Mouse (Mus musculus): ENCODE data around the gene Cep170b. TPM values are rescaled to one million over a fixed set of nuclear protein-coding genes. Genes with fewer than 3 reads are reported as not detected.

The Cep170b gene
- polyA plus RNA-seq (2014; fragmentation: Nextera tagmentation; extraction: Ambion mirVana): 15.9 and 18.3 TPM in 2 replicates

DNA sequence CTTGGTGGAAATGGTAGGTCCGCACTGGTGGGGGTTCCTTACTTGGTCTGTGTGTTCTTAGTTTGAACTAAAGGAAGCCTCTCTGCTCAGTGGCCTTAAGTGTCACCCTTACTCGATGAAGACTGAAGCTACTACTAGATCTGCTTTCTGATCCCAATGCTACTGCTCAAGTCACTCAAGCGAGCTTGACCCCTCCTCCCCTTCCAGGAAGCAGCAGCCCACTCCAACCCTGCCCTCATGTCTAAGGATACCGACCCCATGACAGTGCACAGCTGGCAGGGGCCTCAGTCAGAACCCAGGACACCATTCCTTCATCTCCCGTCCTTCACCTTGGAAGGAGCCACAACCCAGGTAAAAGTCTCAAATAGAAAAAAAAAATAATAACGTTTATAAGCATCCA lies at the start of gene Cep170b:
TSS of gene Cep170b (plus strand) at position 240 of the 400 bp plus-strand sequence.
- Histone ChIP-seq H3K9me3 (ENCODE audit: control insufficient read depth, low read length) (no peaks in the 10 kb centered on the region), H3K4me3 (ENCODE audit: low read depth, low read length) (peak within 1 kb of the TSS; percentile 71), H3K27ac (ENCODE audit: low read depth) (peak within 1 kb of the TSS; percentile 73), H3K9ac (ENCODE audit: low read length) (peak within 1 kb of the TSS; percentile 74), H3K27me3 (replicated peaks; ENCODE audit: control insufficient read depth, insufficient read depth, low read length) (0 out of 2 replicates have a peak, but pooled peaks cover 6% of the 10 kb centered on the region), H3K4me1 (replicated peaks; ENCODE audit: control insufficient read depth, insufficient read depth, low read length) (peaks cover 10% of the 10 kb centered on the region; the same call in 1 of the 2 replicates), H3K4me2 (ENCODE audit: low read length) (peak within 1 kb of the TSS; percentile 91), H3K36me3 (ENCODE audit: control insufficient read depth, insufficient read depth, low read length) (peaks cover 5% of the 10 kb centered on the region; the same call in 1 of the 2 replicates)
- no peak for DNase-seq (ENCODE audit: low spot score)
- WGBS: 60% methylated on average over 6 of the region's 6 CpGs
- no peak for ATAC-seq (replicated peaks; ENCODE audit: low FRiP score, low TSS enrichment, low read depth)

DNA sequence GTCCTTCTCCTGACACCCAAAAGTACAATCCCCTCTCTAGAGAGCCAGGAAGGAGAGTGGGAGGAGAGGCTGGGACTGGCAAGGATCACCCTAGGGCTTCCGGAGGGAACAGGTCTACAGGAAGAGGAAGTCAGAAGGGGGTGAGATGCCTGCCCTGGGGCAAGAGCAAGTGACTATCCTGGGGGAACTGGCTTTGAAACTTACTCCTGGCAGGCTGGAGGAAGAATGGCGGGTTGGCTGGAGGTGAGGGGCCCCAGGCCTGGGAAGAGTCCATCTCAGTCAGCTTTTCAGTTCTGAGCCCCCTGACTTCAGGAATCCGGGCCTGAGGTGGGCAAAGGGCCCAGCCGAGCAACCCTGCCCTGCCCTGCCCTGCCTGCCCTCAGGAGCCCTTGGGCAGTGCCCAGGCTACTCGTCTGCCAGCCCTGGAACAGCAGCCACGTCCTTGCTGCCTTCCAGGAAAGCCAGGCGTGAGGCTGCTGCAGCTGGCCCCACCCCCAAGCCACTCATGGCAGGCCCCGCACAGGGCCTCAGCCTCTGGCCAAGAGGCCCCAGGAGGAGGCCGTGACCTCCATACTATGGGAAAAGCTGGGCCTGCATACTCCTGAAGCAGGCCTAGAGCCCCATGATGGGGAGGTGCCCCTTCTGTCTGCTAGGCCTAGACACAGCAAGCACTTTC lies 49.4 kb upstream of the Cep170b start:
- Histone ChIP-seq H3K36me3 (ENCODE audit: control insufficient read depth, insufficient read depth, low read length) (peaks cover 58% of the 10 kb centered on the region), H3K27ac (ENCODE audit: low read depth) (peak overlapping the region; percentile 43; the same call in 1 of the 2 replicates), H3K4me2 (ENCODE audit: low read length) (peak overlapping the region; percentile 93), H3K4me1 (replicated peaks; ENCODE audit: control insufficient read depth, insufficient read depth, low read length) (peaks cover 38% of the 10 kb centered on the region), H3K9me3 (ENCODE audit: control insufficient read depth, low read length) (no peaks in the 10 kb centered on the region), H3K27me3 (replicated peaks; ENCODE audit: control insufficient read depth, insufficient read depth, low read length) (no peaks in the 10 kb centered on the region), H3K4me3 (ENCODE audit: low read depth, low read length) (no peak overlapping the region), H3K9ac (ENCODE audit: low read length) (peak overlapping the region; percentile 22)
- ATAC-seq (replicated peaks; ENCODE audit: low FRiP score, low TSS enrichment, low read depth) (no peak), DNase-seq (ENCODE audit: low spot score) (no peak)
- WGBS: 42% methylated on average over 9 of the region's 9 CpGs

DNA sequence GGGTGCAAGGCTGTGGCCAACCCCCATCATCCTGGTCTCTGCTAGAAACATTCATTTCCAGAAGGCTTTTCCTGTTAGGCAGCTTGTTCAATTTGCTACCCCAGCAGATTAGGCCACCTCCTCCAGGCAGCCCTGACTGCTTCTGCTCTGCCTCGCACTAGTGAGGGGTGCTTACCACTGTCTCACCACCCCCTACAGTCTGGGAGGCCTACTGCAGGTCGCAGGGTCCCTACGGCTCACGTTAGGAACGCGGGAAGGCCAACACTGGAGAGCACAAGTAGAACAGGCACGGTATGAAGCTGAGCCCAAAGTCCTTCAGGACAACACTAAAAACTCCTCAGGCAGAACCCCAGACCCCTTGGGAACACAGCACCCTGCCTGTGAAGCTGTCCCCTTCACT lies 48.4 kb upstream of the Cep170b start:
- no peaks in the 10 kb centered on the region for H3K27me3 ChIP-seq (replicated peaks; ENCODE audit: control insufficient read depth, insufficient read depth, low read length)
- no peaks in the 10 kb centered on the region for H3K9me3 ChIP-seq (ENCODE audit: control insufficient read depth, low read length)
- ATAC-seq (replicated peaks; ENCODE audit: low FRiP score, low TSS enrichment, low read depth) (no peak), DNase-seq (ENCODE audit: low spot score) (no peak)
- peak overlapping the region; percentile 93 for H3K4me2 ChIP-seq (ENCODE audit: low read length)
- no peak overlapping the region for H3K4me3 ChIP-seq (ENCODE audit: low read depth, low read length)
- H3K36me3 ChIP-seq (ENCODE audit: control insufficient read depth, insufficient read depth, low read length): peaks cover 49% of the 10 kb centered on the region
- H3K9ac ChIP-seq (ENCODE audit: low read length): peak overlapping the region; percentile 97
- H3K4me1 ChIP-seq (replicated peaks; ENCODE audit: control insufficient read depth, insufficient read depth, low read length): peaks cover 36% of the 10 kb centered on the region
- no peak overlapping the region; the same call in 1 of the 2 replicates for H3K27ac ChIP-seq (ENCODE audit: low read depth)
- WGBS: 79% methylated on average over 7 of the region's 7 CpGs

DNA sequence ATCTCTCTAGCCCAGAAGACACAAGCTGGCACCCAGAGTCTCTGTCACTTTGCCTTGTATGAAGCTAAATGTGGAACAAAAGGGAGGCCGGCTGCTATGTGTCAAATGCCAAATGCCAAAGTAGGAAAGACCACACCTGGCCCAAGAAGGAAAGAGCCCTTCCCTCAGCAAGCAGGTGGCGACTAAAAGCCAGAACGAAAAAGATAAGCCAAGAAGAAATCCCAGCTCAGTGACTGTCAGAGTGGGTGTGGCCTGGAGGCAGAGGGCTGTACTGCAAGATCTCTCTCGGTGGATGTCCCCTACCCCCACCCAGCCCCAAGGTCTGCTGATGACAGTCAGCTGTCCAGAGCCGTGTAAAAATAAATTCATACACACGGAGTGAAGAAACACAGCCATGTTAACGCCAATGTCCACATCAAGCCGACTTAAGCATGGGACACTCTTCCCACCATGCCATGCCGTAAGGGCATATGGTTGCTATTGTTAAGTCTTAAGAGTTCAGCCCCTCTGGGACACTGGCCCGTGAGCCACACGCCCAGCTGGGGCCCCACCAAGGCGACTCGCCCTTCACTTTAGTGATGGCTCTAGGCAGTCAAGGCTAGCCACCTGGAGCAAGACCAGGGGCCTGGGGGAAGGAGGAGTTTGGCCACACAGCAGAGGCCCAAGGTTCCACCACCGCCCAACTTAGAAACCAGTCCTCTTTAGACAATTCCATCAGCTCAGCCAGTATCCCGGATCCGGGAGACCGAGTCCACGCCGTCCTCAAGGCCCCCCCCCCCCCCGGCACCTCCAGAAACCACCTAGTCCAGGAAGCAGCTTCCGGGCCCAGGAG lies 47.3 kb upstream of the Cep170b start:
- peak overlapping the region; percentile 93 for H3K4me2 ChIP-seq (ENCODE audit: low read length)
- DNase-seq (ENCODE audit: low spot score): peak; percentile 75
- peak overlapping the region; percentile 96 for H3K4me3 ChIP-seq (ENCODE audit: low read depth, low read length)
- H3K9ac ChIP-seq (ENCODE audit: low read length): peak overlapping the region; percentile 97
- H3K36me3 ChIP-seq (ENCODE audit: control insufficient read depth, insufficient read depth, low read length): peaks cover 38% of the 10 kb centered on the region
- H3K27ac ChIP-seq (ENCODE audit: low read depth): peak overlapping the region; percentile 96
- peaks cover 44% of the 10 kb centered on the region for H3K4me1 ChIP-seq (replicated peaks; ENCODE audit: control insufficient read depth, insufficient read depth, low read length)
- no peaks in the 10 kb centered on the region for H3K27me3 ChIP-seq (replicated peaks; ENCODE audit: control insufficient read depth, insufficient read depth, low read length)
- peak; percentile 1; the same call in 1 of the 2 replicates for ATAC-seq (replicated peaks; ENCODE audit: low FRiP score, low TSS enrichment, low read depth)
- 5% methylated on average over 15 of the region's 21 CpGs for WGBS
- no peaks in the 10 kb centered on the region for H3K9me3 ChIP-seq (ENCODE audit: control insufficient read depth, low read length)

DNA sequence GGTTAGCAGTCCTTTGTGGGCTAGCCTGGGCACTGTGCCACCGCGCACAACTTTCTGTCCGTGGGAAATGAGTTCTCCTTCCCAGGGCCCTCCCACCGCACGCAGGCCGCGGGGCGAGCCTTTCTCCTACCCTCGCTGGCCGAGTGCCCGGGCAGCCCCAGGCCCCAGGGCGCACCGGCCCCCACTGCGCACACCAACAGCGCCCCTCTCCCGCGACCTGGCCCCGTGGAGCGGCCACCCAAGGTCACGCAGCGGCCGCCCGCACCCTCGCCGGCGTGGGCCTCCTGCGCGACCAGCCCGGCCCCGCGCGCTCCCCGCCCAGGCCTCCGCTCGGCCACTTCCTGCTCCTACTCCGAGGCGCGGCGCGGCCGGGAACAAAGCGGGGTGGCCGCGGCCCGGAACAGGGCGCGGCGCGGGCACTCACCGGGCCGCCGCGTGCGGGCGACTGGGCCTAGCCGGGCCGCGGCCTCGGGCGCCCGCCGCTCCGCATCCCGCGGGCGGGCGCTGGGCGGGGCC lies 46.6 kb upstream of the Cep170b start:
- Histone ChIP-seq H3K4me3 (ENCODE audit: low read depth, low read length) (peak overlapping the region; percentile 96), H3K27me3 (replicated peaks; ENCODE audit: control insufficient read depth, insufficient read depth, low read length) (no peaks in the 10 kb centered on the region), H3K9me3 (ENCODE audit: control insufficient read depth, low read length) (no peaks in the 10 kb centered on the region), H3K4me2 (ENCODE audit: low read length) (peak overlapping the region; percentile 93), H3K4me1 (replicated peaks; ENCODE audit: control insufficient read depth, insufficient read depth, low read length) (peaks cover 47% of the 10 kb centered on the region), H3K27ac (ENCODE audit: low read depth) (peak overlapping the region; percentile 96), H3K36me3 (ENCODE audit: control insufficient read depth, insufficient read depth, low read length) (peaks cover 31% of the 10 kb centered on the region), H3K9ac (ENCODE audit: low read length) (peak overlapping the region; percentile 97)
- DNase-seq (ENCODE audit: low spot score): peak; percentile 73
- WGBS: 1% methylated on average over 60 of the region's 68 CpGs
- peak; percentile 2; the same call in 1 of the 2 replicates for ATAC-seq (replicated peaks; ENCODE audit: low FRiP score, low TSS enrichment, low read depth)

DNA sequence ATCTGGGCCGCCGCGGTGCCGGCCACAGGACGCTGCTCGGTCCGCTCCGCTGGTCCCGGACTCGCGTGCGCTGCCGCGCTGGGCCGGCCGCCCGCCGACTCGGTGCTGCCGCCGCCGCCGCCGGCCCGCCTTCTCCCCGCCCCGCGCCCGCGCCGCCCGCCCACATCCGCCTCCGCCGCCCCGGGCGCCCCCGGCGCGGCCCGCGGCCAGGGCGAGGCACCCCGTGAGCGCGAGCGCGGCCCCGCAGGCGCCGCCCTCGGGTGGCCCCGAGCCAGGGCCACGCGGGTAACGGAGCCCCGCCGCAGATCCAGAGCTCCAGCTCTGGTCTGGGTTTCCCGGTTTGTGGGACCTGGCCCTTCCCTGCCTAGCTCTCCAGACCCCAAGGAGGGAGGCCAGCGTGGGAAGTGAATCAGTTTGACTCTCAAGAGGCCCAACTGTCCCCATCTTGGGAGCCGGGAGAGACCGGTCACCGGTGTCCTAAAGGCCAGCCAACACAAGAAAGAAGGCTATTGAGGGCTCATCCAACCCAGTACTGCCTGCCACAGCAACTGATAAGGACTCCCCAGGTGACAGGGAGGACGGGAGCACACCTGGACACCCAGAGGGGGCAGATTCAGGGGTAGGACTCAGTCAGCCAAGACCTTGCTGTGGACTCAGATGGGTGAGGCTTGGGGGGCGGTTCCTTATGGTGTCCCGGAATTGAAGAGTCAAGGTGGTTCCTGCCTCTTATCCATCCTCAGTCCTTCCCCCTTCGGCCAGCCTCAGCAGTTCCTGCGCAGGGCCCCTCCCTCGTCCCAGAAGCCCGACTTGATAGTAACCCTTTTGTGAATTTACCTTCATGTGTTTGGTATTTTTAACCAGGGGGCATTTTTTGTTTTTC lies 45.9 kb upstream of the Cep170b start, which contains the start of gene Akt1:
TSS of gene Akt1 (minus strand) at position 753 of the 880 bp plus-strand sequence.
- no peaks in the 10 kb centered on the region for H3K9me3 ChIP-seq (ENCODE audit: control insufficient read depth, low read length)
- peak; percentile 88 for DNase-seq (ENCODE audit: low spot score)
- ATAC-seq (replicated peaks; ENCODE audit: low FRiP score, low TSS enrichment, low read depth): peak; percentile 61
- no peaks in the 10 kb centered on the region; the same call in 1 of the 2 replicates for H3K27me3 ChIP-seq (replicated peaks; ENCODE audit: control insufficient read depth, insufficient read depth, low read length)
- H3K4me2 ChIP-seq (ENCODE audit: low read length): peak within 1 kb of the TSS; percentile 93
- H3K4me3 ChIP-seq (ENCODE audit: low read depth, low read length): peak within 1 kb of the TSS; percentile 96
- H3K9ac ChIP-seq (ENCODE audit: low read length): peak within 1 kb of the TSS; percentile 97
- whole genome bisulfite sequencing: under 1% methylated on average over 69 of the region's 70 CpGs
- peaks cover 48% of the 10 kb centered on the region for H3K4me1 ChIP-seq (replicated peaks; ENCODE audit: control insufficient read depth, insufficient read depth, low read length)
- H3K36me3 ChIP-seq (ENCODE audit: control insufficient read depth, insufficient read depth, low read length): peaks cover 24% of the 10 kb centered on the region
- H3K27ac ChIP-seq (ENCODE audit: low read depth): peak within 1 kb of the TSS; percentile 96

DNA sequence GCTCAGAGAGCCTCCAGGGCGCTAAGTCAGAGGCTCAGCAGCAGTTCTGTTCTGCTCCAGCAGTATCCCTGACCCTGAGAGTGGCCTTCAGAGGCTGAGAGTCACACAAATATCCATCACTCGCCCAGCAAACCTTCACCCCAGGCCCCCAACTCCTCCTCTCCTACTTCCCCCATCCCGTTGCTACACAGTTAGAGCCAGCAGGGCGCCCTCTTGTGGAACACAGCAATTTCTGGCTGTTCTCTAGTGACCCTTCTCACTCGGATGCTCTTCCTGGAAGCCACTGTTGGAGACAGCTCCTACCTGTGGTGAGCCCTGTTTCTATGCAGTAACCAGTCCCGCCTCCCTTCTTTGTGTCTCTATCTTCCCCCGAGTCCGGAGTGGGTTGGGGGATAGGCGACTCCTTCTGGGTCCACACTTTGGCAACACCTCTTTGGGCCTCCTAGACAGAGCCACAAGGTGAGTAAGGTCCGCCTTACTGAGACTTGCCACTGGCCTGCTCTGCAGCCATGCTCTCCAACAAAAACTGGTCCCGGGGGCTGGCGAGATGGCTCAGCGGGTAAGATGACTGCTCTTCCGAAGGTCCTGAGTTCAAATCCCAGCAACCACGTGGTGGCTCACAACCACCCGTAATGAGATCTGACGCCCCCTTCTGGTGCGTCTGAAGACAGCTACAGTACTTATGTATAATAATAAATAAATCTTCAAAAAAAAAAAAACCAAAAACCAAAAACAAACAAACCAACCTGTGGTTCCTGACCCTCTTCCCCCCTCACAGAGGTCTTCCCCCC lies 44.8 kb upstream of the Cep170b start:
- DNase-seq (ENCODE audit: low spot score): peak; percentile 89
- peak; percentile 34 for ATAC-seq (replicated peaks; ENCODE audit: low FRiP score, low TSS enrichment, low read depth)
- peak overlapping the region; percentile 96 for H3K27ac ChIP-seq (ENCODE audit: low read depth)
- H3K4me2 ChIP-seq (ENCODE audit: low read length): peak overlapping the region; percentile 93
- H3K9me3 ChIP-seq (ENCODE audit: control insufficient read depth, low read length): no peaks in the 10 kb centered on the region
- peak overlapping the region; percentile 96 for H3K4me3 ChIP-seq (ENCODE audit: low read depth, low read length)
- peaks cover 11% of the 10 kb centered on the region for H3K27me3 ChIP-seq (replicated peaks; ENCODE audit: control insufficient read depth, insufficient read depth, low read length)
- peaks cover 51% of the 10 kb centered on the region for H3K4me1 ChIP-seq (replicated peaks; ENCODE audit: control insufficient read depth, insufficient read depth, low read length)
- 17% methylated on average over 18 of the region's 18 CpGs for WGBS
- H3K9ac ChIP-seq (ENCODE audit: low read length): peak overlapping the region; percentile 97
- peaks cover 13% of the 10 kb centered on the region for H3K36me3 ChIP-seq (ENCODE audit: control insufficient read depth, insufficient read depth, low read length)
